Comparison of ENCODE assay signal across 30 mouse cellular contexts in genomic region chr9:7940075-7940474, GRCm38 (mm10).
"Had no signal": no experiment of that assay in that cellular context is flagged by ENCODE, and none has a peak within 500 bp of the region (broad histone marks: within the 10 kb centered on the region; RNA-seq: fewer than 3 reads in every experiment).

No protein-coding gene starts in this region.

- DNase-seq: left cerebral cortex, postnatal 4 days; liver; liver, embryonic 13.5 days; liver, postnatal 0 days; lung, adult 18-20 months; lung, embryonic 14.5 days; lung, postnatal 10 days; lung, postnatal 14 days; lung, postnatal 36 days; lung, postnatal 4 days; midbrain, embryonic 14.5 days had no signal

- ATAC-seq: liver, embryonic 12.5 days; liver, postnatal 0 days; lung, postnatal 0 days; midbrain, embryonic 13.5 days; midbrain, embryonic 15.5 days; midbrain, embryonic 16.5 days had no signal

- H3K4me3 ChIP-seq: limb, embryonic 10.5 days; limb, embryonic 12.5 days; limb, embryonic 13.5 days; limb, embryonic 15.5 days; liver, embryonic 12.5 days; liver, embryonic 13.5 days; liver, embryonic 15.5 days; lung, embryonic 15.5 days; megakaryocyte, embryonic 14.5 days; midbrain, embryonic 10.5 days; midbrain, embryonic 12.5 days; midbrain, embryonic 13.5 days; midbrain, embryonic 15.5 days; myocyte; neural tube, embryonic 12.5 days had no signal

- H3K4me2 ChIP-seq: limb, embryonic 12.5 days; limb, embryonic 13.5 days; limb, embryonic 15.5 days; liver, embryonic 11.5 days; liver, embryonic 12.5 days; liver, embryonic 13.5 days; liver, embryonic 15.5 days; lung, embryonic 14.5 days; lung, embryonic 15.5 days; midbrain, embryonic 12.5 days; midbrain, embryonic 13.5 days; midbrain, embryonic 15.5 days; neural tube, embryonic 12.5 days had no signal

- H3K36me3 ChIP-seq: liver, embryonic 15.5 days; midbrain, embryonic 15.5 days had no signal

- H3K9me3 ChIP-seq: limb, embryonic 10.5 days; limb, embryonic 12.5 days; limb, embryonic 13.5 days; limb, embryonic 15.5 days; liver, embryonic 12.5 days; liver, embryonic 13.5 days; liver, embryonic 15.5 days; lung, embryonic 15.5 days; megakaryocyte, embryonic 14.5 days; midbrain, embryonic 10.5 days; midbrain, embryonic 12.5 days; midbrain, embryonic 13.5 days; midbrain, embryonic 15.5 days; neural tube, embryonic 12.5 days had no signal

- H3K27me3 ChIP-seq: limb, embryonic 12.5 days; limb, embryonic 13.5 days; limb, embryonic 15.5 days; liver, embryonic 12.5 days; liver, embryonic 13.5 days; liver, embryonic 15.5 days; lung, embryonic 15.5 days; midbrain, embryonic 12.5 days; midbrain, embryonic 13.5 days; midbrain, embryonic 15.5 days; neural tube, embryonic 12.5 days had no signal

- H3K27ac ChIP-seq: limb, embryonic 10.5 days; limb, embryonic 12.5 days; limb, embryonic 13.5 days; limb, embryonic 15.5 days; liver, embryonic 12.5 days; liver, embryonic 13.5 days; liver, embryonic 14.5 days; liver, embryonic 15.5 days; lung, embryonic 15.5 days; macrophage; midbrain, embryonic 10.5 days; midbrain, embryonic 12.5 days; midbrain, embryonic 13.5 days; midbrain, embryonic 15.5 days; neural tube, embryonic 12.5 days had no signal

- H3K9ac ChIP-seq: limb, embryonic 12.5 days; limb, embryonic 13.5 days; limb, embryonic 15.5 days; liver, embryonic 12.5 days; liver, embryonic 13.5 days; liver, embryonic 14.5 days; liver, embryonic 15.5 days; liver, postnatal 0 days; lung, embryonic 14.5 days; lung, embryonic 15.5 days; midbrain, embryonic 12.5 days; midbrain, embryonic 13.5 days; midbrain, embryonic 15.5 days; neural tube, embryonic 12.5 days had no signal

- H3K4me1 ChIP-seq: limb, embryonic 10.5 days; limb, embryonic 12.5 days; limb, embryonic 13.5 days; limb, embryonic 15.5 days; liver, embryonic 12.5 days; liver, embryonic 13.5 days; liver, embryonic 15.5 days; lung, embryonic 15.5 days; midbrain, embryonic 10.5 days; midbrain, embryonic 12.5 days; midbrain, embryonic 13.5 days; midbrain, embryonic 15.5 days; neural tube, embryonic 12.5 days had no signal
